Mouse (Mus musculus) gastrocnemius, adult 18-20 months (tissue): Measurements from ENCODE around the gene Spon1. TPM values are rescaled to one million over a fixed set of nuclear protein-coding genes. Genes with fewer than 3 reads are reported as not detected.

Source experiments
- DNase-seq: peaks from one replicate; pipeline ENCODE4 v3.0.0; 2021; ENCODE audit warnings: low spot score
- long read RNA-seq, 2 experiments: library from polyadenylated mRNA; stranded (forward); transcript quantifications; one replicate each; pipeline ENCODE4 v2.0.0; 2021
- total RNA-seq, 2 experiments: library from RNA; stranded (reverse); gene quantifications; 2 replicates each; pipeline ENCODE4 v1.2.3; 2021

Gene Spon1
- total RNA-seq, result 1 to 10 TPM; 2.3 to 3.1 TPM
- long read RNA-seq, experiment 1, full-length matches to known transcripts, result 4 of 5 reads
- long read RNA-seq, experiment 1, partial matches to known transcripts, result 0 of 5 reads
- long read RNA-seq, experiment 1, other reads (novel, unspliced or antisense), result 1 of 5 reads
- long read RNA-seq, experiment 2, full-length matches to known transcripts, result 7 of 11 reads
- long read RNA-seq, experiment 2, partial matches to known transcripts, result 3 of 11 reads
- long read RNA-seq, experiment 2, other reads (novel, unspliced or antisense), result 1 of 11 reads

- peak; percentile 56 for DNase-seq
Observed at GRCm38 (mm10) chr7:113765667-113766497, at the start of gene Spon1. TSS of gene Spon1 (plus strand) at chr7:113765998.

- DNase-seq, result no peak
Observed at GRCm38 (mm10) chr7:113721994-113722393, 43.8 kb upstream of the Spon1 start.

- DNase-seq, result no peak
Observed at GRCm38 (mm10) chr7:113723905-113724304, 41.9 kb upstream of the Spon1 start.

GRCm38 (mm10) chr7:113727999-113728713 lies 37.6 kb upstream of the Spon1 start:
- no peak for DNase-seq

- no peak for DNase-seq
Observed at GRCm38 (mm10) chr7:113728926-113729325, 36.9 kb upstream of the Spon1 start.

GRCm38 (mm10) chr7:113730406-113731247 lies 35.2 kb upstream of the Spon1 start:
- no peak for DNase-seq

- DNase-seq, result no peak
Observed at GRCm38 (mm10) chr7:113737790-113738362, 27.9 kb upstream of the Spon1 start.

- no peak for DNase-seq
Observed at GRCm38 (mm10) chr7:113739181-113739580, 26.6 kb upstream of the Spon1 start.

GRCm38 (mm10) chr7:113742644-113743043 lies 23.2 kb upstream of the Spon1 start:
- DNase-seq, result no peak

GRCm38 (mm10) chr7:113743982-113744381 lies 21.8 kb upstream of the Spon1 start:
- DNase-seq, result no peak

GRCm38 (mm10) chr7:113756616-113757015 lies 9.2 kb upstream of the Spon1 start:
- DNase-seq, result no peak

- peak; percentile 50 for DNase-seq
Observed at GRCm38 (mm10) chr7:113759212-113759611, 6.6 kb upstream of the Spon1 start.

- no peak for DNase-seq
Observed at GRCm38 (mm10) chr7:113765133-113765532, 665 bp upstream of the Spon1 start.

GRCm38 (mm10) chr7:113766498-113766941 lies 722 bp downstream of the Spon1 start:
- no peak for DNase-seq

GRCm38 (mm10) chr7:113767546-113767945 lies 1.7 kb downstream of the Spon1 start:
- DNase-seq, result peak; percentile 12

GRCm38 (mm10) chr7:113768174-113768935 lies 2.6 kb downstream of the Spon1 start:
- no peak for DNase-seq

- no peak for DNase-seq
Observed at GRCm38 (mm10) chr7:113769281-113769680, 3.5 kb downstream of the Spon1 start.

GRCm38 (mm10) chr7:113772135-113772534 lies 6.3 kb downstream of the Spon1 start:
- no peak for DNase-seq

- no peak for DNase-seq
Observed at GRCm38 (mm10) chr7:113773436-113773835, 7.6 kb downstream of the Spon1 start.

GRCm38 (mm10) chr7:113774039-113774438 lies 8.2 kb downstream of the Spon1 start:
- DNase-seq, result peak; percentile 61
